Mouse (Mus musculus): ENCODE measurements at regions not wholly inside any gene's neighbourhood (a gene's known extent, or its start where the extent isn't known, plus 50 kb on each side); places are given as distances from the start of the nearest gene placed in this dataset.

GRCm38 (mm10) chr13:92986719-92987553 is 142.4 kb downstream of the Mtx3 start:
- DNase-seq (ENCODE audit: low spot score in 2 of 2), result peak; percentile 54 to 83

DNA sequence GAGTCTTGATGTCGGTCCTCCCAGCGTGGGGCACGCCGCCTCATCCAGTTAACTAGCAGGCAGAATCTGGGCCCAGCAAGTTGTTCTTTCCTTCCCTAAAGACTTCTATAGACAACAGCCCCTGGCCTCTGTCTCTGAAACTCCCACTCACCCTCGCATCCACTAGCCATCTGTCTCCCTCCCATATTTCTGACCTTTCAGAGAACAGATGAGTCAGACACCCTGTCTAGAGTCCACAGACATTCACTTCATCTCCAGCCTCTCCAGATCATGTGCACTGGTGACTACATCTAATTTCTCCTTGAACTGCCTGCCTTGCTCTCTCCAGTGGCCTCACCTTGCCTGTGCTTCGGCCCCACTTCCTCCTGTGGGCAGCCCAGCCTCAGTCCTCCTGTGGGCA is 143.1 kb downstream of the Mtx3 start:
- DNase-seq (ENCODE audit: low spot score in 2 of 2), result no peak

GRCm38 (mm10) chr13:92988600-92988999 is 144.0 kb downstream of the Mtx3 start:
- no peak for DNase-seq (ENCODE audit: low spot score in 2 of 2)

GRCm38 (mm10) chr13:92990316-92991206 is 146.0 kb downstream of the Mtx3 start:
- DNase-seq (ENCODE audit: low spot score in 2 of 2), result no peak

Measured in cerebellum, postnatal 4 days (tissue).